Mouse (Mus musculus) left cerebral cortex, postnatal 25 days (tissue): ENCODE measurements around the gene Tlr4. TPM values are rescaled to one million over a fixed set of nuclear protein-coding genes. Genes with fewer than 3 reads are reported as not detected.

ENCODE experiments used
- DNase-seq, 2 experiments: peaks; one replicate each; pipeline ENCODE4 v3.0.0; 2022; ENCODE audit warnings: low spot score in 2 of 2, mixed read lengths in 1 of 2
- intact Hi-C: fragments of 180-260 bp; cut with DNase I; formaldehyde crosslinking; loops from one replicate; pipeline ENCODE4 v1.15.1; 2025
- total RNA-seq, 2 experiments: library from RNA; stranded (reverse); gene quantifications; 2 replicates each; pipeline ENCODE4 v1.2.3; 2021

Gene Tlr4
- total RNA-seq, 2 experiments from 2014 or later = 2.7 to 2.8 TPM

- no peak for DNase-seq
- intact Hi-C loops = no loop called here
Observed at GRCm38 (mm10) chr4:66883264-66883663, 55.9 kb downstream of the Tlr4 start.

GRCm38 (mm10) chr4:66894547-66894946, 67.2 kb downstream of the Tlr4 start:
- intact Hi-C loops = no loop called here
- no peak for DNase-seq

- intact Hi-C loops = no loop called here
Observed at GRCm38 (mm10) chr4:66894981-66895380, 67.6 kb downstream of the Tlr4 start.

DNA sequence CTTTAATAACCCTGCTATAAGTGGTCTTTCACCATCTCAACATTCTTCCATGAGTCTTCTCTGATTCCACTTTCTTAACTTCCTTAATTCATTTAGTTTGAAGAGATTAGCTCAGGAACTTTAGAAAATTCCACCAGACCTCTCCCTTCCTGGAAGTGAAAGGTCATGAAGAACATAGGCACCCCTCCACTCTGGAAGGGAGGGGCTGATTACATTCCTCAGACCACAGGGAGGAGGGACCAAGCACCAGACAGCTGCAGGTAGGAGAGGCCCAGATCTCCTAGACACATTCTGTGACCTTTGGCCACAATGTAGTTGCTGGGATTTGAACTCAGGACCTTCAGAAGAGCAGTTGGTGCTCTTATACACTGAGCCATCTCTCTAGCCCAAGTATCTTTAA, 72.7 kb downstream of the Tlr4 start:
- intact Hi-C loops = no loop called here
- DNase-seq = no peak

More at GRCm38 (mm10) chr4:66894981-66895380, 67.6 kb downstream of the Tlr4 start:
- DNase-seq = no peak

DNA sequence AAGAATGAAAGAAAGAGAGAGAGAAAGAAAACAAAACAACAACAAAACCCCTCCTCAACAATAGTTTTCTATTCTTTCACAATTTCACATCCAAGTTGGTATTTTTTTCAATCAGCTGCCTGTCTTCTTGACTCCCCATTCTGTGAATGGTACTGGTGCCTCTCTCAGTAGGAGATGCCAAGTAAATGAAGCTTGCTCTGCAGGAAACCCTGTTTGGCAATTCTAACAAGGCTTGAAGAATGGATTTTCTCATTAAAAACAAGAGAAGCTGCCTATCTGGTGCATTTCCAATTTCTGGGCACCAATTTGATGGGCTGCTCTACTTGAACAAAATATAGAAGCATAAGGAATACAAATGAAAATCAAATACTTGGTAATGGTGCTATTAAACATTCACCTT, 74.1 kb downstream of the Tlr4 start:
- DNase-seq = no peak
- intact Hi-C loops = no loop called here

GRCm38 (mm10) chr4:66908376-66908775, 81.0 kb downstream of the Tlr4 start:
- intact Hi-C loops = no loop called here
- DNase-seq = no peak

DNA sequence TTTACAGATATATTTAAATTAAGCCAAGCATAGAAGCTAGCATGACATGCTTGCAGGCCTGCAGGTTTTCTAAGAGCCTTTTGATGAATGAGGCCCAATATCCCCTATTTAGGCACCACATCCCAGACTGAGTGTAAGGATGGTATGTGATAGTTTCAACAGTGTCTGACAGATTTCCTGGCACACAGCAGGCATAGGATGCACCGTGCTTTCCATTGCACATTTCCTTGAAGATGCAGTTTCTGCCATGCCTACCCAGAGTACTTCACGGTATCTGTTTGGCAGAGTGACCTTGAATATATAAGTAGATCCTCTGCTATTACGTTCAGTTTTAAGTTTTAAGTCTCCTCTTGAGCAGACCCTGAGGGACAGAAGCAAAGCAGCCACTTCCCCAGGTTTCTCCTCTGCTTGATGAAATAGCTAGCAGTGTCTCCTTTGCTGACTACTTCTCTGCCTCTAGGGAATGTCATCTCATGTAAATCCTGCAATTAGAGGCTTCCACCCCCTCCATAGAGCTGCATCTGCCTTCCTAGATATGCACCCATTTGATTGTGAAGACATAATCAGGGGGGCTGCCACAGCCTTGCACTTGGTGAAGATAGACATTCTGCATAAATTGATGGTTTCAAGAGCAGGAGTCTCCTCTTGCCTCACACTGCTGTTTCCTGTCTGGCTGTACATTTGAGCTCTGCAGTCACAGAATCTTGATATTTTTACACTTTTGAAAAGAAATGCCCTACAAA, 92.4 kb downstream of the Tlr4 start:
- no peak for DNase-seq
- intact Hi-C loops = no loop called here

GRCm38 (mm10) chr4:66923616-66924276, 96.4 kb downstream of the Tlr4 start:
- intact Hi-C loops = no loop called here
- DNase-seq = peak; percentile 59 to 73

DNA sequence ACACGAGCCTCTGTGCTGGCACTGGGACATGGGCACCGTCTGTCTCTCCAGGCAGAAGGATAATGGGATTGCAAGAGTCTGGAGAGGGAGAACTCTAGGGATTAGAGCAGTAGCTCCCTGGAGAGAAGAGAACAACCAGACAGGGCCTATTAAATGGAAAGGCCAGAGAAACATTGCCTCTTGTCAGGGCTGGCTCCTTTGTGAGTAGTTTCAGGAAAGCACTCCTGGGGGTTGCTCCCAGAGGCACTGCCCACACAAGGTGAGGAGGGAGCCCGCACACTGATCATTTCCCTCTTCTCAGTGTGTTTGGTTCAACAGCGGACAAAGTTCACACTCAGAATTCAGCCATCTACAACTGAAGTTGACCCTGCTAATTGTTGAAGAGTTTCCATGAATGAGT, 98.7 kb downstream of the Tlr4 start:
- DNase-seq = no peak
- intact Hi-C loops = no loop called here

GRCm38 (mm10) chr4:66927537-66928088, 100.2 kb downstream of the Tlr4 start:
- intact Hi-C loops = no loop called here

DNA sequence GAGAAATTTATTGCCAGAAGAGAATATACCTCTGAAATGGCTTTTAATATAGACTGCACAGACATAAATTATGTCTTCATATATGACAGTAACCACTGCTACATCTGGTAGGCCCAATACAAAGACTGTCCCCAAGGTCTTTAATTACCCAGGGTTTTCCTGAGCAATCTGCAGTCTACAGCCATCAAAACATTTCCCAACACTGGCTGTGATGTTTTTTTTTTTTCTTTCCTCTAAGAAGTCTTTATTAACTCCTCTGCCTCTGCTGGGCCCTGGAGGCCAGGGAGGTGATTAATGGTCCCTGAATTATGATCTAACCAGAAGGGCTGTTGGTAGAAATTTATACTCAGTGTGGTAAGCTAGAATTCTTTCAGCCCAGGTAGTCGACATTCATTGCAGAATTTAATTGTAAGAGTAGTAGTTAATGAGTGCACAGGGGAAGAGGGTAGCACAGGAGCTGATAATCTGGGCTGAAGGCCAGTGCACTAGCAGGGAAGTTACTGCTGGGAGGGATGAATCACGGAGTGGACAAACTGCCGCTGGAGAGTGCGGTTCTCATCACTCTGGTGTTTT, 111.2 kb downstream of the Tlr4 start:
- intact Hi-C loops = no loop called here
- no peak for DNase-seq

More at GRCm38 (mm10) chr4:66927537-66928088, 100.2 kb downstream of the Tlr4 start:
- no peak for DNase-seq

DNA sequence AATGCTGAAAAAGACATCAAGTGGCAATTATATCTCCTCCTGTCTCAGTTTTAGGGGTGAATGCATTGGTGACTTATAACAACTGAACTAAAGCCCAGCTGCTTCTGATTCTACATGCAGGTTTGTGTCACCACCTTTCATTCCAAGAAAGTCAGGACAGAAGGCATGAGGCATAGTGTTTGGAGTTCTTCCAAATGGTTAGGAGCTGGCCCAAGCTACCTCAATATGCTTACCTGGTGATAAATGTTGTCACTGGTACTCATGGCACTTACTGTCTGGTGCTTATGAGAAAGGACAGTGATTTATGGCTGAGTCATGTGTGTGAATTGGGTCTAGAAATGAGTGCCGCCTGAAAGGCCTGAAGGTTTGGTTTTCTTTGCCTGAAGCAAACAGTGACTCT, 114.5 kb downstream of the Tlr4 start:
- intact Hi-C loops = no loop called here
- no peak for DNase-seq

- intact Hi-C loops = no loop called here
- no peak for DNase-seq
Observed at GRCm38 (mm10) chr4:66943699-66944098, 116.3 kb downstream of the Tlr4 start.

DNA sequence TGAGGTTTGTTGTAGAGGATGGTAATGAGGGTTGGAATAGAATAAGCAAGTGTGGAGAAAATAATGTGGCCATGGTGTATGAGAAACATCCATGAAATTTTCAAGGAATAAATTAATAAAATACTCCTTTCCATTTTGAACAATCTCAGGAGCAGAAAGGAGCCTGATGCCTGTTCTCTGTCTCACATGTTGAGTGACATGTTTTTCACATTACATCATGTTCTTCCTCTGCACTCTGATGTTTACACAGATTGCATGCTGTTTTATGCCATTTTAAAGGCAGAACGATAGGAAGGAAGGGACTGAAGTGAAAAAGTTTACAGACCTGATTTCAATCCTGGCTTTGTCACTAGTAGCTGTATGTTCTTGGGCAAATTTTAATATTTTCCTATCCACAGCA, 120.3 kb downstream of the Tlr4 start:
- no peak for DNase-seq
- intact Hi-C loops = no loop called here

DNA sequence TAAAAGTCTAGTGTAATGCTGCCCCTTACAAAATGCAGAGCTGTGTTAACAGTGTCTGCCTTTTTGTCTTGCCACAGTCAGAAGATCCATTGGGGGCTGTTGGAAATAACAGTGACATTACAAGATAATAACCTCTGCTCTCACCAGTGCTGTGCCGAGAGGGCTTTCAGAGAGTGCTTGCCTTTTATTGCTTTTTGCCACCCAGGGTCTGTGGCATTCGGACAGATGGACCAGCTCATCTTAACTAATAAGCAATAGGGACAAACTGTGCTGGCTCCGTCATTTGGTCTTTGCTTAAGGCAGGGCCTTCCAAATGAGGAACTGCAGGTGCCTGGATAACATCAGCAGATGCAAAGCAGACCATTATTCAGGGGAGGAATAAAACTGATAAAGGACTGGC, 147.5 kb downstream of the Tlr4 start:
- intact Hi-C loops = no loop called here
- DNase-seq = no peak
